Mouse (Mus musculus) embryonic facial prominence, embryonic 11.5 days (tissue): ENCODE results near the gene Nova2. TPM values are rescaled to one million over a fixed set of nuclear protein-coding genes. Genes with fewer than 3 reads are reported as not detected.
A peak's percentile ranks its signal among the peaks of the same experiment; 100 is the strongest.

Experiments
- ATAC-seq: fragments of 200-750 bp; cut with Nextera tagmentation; replicated peaks from 2 replicates; pipeline ENCODE4 v1.8.0; 2017; ENCODE audit warnings: low read depth; ENCODE audit not compliant: insufficient number of reproducible peaks, low FRiP score, low TSS enrichment
- DNase-seq: peaks from one replicate; pipeline ENCODE4 v3.0.0-alpha.2; 2015; ENCODE audit warnings: low spot score
- H3K27ac ChIP-seq: fragments of 300-500 bp; sonication (generic); replicated peaks from 2 replicates; pipeline ENCODE4 v1.5.1; 2014; ENCODE audit warnings: mild to moderate bottlenecking, low read depth, low read length, control low read depth
- H3K27me3 ChIP-seq: fragments of 300-500 bp; sonication (generic); 2 replicates; pipeline ENCODE4 v1.6.1; 2014; ENCODE audit warnings: mild to moderate bottlenecking, low read length, moderate library complexity, mixed read lengths; ENCODE audit not compliant: control insufficient read depth, insufficient read depth
- H3K36me3 ChIP-seq: fragments of 300-500 bp; sonication (generic); replicated peaks from 2 replicates; pipeline ENCODE4 v1.6.1; 2014; ENCODE audit warnings: low read depth, mild to moderate bottlenecking, low read length, moderate library complexity, mixed read lengths; ENCODE audit not compliant: control insufficient read depth, insufficient read depth
- H3K4me1 ChIP-seq: fragments of 300-500 bp; sonication (generic); 2 replicates; pipeline ENCODE4 v1.6.1; 2014; ENCODE audit warnings: low read length, mixed read lengths; ENCODE audit not compliant: control insufficient read depth, insufficient read depth
- H3K4me2 ChIP-seq: fragments of 300-500 bp; sonication (generic); 2 replicates; pipeline ENCODE4 v1.6.1; 2014; ENCODE audit warnings: low read depth, mild to moderate bottlenecking, control low read depth, low read length, moderate library complexity
- H3K4me3 ChIP-seq: fragments of 300-500 bp; sonication (generic); 2 replicates; pipeline ENCODE4 v1.5.1; 2014; ENCODE audit warnings: low read depth, low read length, control low read depth
- H3K9ac ChIP-seq: fragments of 300-500 bp; sonication (generic); replicated peaks from 2 replicates; pipeline ENCODE4 v1.6.1; 2014; ENCODE audit warnings: mild to moderate bottlenecking, control low read depth, low read length
- H3K9me3 ChIP-seq: fragments of 300-500 bp; sonication (generic); replicated peaks from 2 replicates; pipeline ENCODE4 v1.6.1; 2016; ENCODE audit warnings: mild to moderate bottlenecking, low read length, inconsistent platforms, mixed read lengths; ENCODE audit not compliant: control insufficient read depth
- WGBS: fragments of 180-500 bp; shearing (Covaris S2); extraction: QIAGEN DNeasy Blood & Tissue Kit; methylation state at CpG from one replicate; pipeline ENCODE4 v1.1.7; 2014; 5-methylcytosine and 5-hydroxymethylcytosine counted together
- polyA plus RNA-seq: library from polyadenylated mRNA; unstranded; fragments of >200 nt; fragmentation: Nextera tagmentation; extraction: Ambion mirVana; gene quantifications from 2 replicates; pipeline ENCODE4 v1.2.1, GENCODE M21; 2014

Gene Nova2
- polyA plus RNA-seq, 1 experiment from 2014 or later: 1.4 TPM

GRCm38 (mm10) chr7:19002848-19003498 is 77.3 kb downstream of the Nova2 start:
- Histone ChIP-seq H3K4me2 (peak overlapping the region; percentile 46), H3K27me3 (no peaks in the 10 kb centered on the region), H3K27ac (no peak overlapping the region), H3K4me1 (peaks cover 14% of the 10 kb centered on the region), H3K9me3 (no peaks in the 10 kb centered on the region), H3K36me3 (peaks cover 7% of the 10 kb centered on the region), H3K4me3 (peak overlapping the region; percentile 23), H3K9ac (peak overlapping the region; percentile 37)
- 2% methylated on average over 17 of the region's 17 CpGs for WGBS
- DNase-seq (peak; percentile 95), ATAC-seq (peak; percentile 20)

- Histone ChIP-seq H3K9me3 (no peaks in the 10 kb centered on the region), H3K4me1 (peaks cover 14% of the 10 kb centered on the region), H3K9ac (peak within 1 kb of the TSS; percentile 92), H3K4me3 (peak within 1 kb of the TSS; percentile 96), H3K36me3 (peaks cover 7% of the 10 kb centered on the region), H3K27me3 (no peaks in the 10 kb centered on the region), H3K4me2 (peak within 1 kb of the TSS; percentile 98), H3K27ac (peak within 1 kb of the TSS; percentile 88)
- ATAC-seq (peak; percentile 34), DNase-seq (peak; percentile 97)
- under 1% methylated on average over 82 of the region's 90 CpGs for WGBS
These were observed 78.4 kb downstream of the Nova2 start, which contains the start of gene Irf2bp1 for GRCm38 (mm10) chr7:19003902-19004630. TSS of gene Irf2bp1 (plus strand) at chr7:19004044.

GRCm38 (mm10) chr7:19004631-19005079 is 79.0 kb downstream of the Nova2 start:
- ATAC-seq: 0 out of 2 replicates have a peak, but pooled peaks have one; percentile 2
- Histone ChIP-seq H3K36me3 (peaks cover 7% of the 10 kb centered on the region), H3K4me3 (peak overlapping the region; percentile 96), H3K4me2 (peak overlapping the region; percentile 98), H3K9ac (peak overlapping the region; percentile 92), H3K4me1 (peaks cover 14% of the 10 kb centered on the region), H3K27ac (peak overlapping the region; percentile 88), H3K27me3 (no peaks in the 10 kb centered on the region), H3K9me3 (no peaks in the 10 kb centered on the region)
- no peak for DNase-seq
- WGBS: 7% methylated on average over 34 of the region's 34 CpGs

- Histone ChIP-seq H3K9me3 (no peaks in the 10 kb centered on the region), H3K9ac (peak overlapping the region; percentile 92; the same call in 1 of the 2 replicates), H3K27ac (no peak overlapping the region), H3K4me3 (peak overlapping the region; percentile 96), H3K4me1 (peaks cover 14% of the 10 kb centered on the region), H3K36me3 (peaks cover 7% of the 10 kb centered on the region), H3K4me2 (peak overlapping the region; percentile 98), H3K27me3 (no peaks in the 10 kb centered on the region)
- 80% methylated on average over 34 of the region's 34 CpGs for WGBS
- no peak for DNase-seq
- ATAC-seq: no peak
These were observed 79.9 kb downstream of the Nova2 start for GRCm38 (mm10) chr7:19005417-19006121.

- 8% methylated on average over 12 of the region's 12 CpGs for WGBS
- H3K27ac ChIP-seq: no peak overlapping the region
- no peak overlapping the region for H3K4me3 ChIP-seq
- peaks cover 7% of the 10 kb centered on the region for H3K36me3 ChIP-seq
- ATAC-seq (no peak), DNase-seq (peak; percentile 93)
- peaks cover 14% of the 10 kb centered on the region for H3K4me1 ChIP-seq
- H3K4me2 ChIP-seq: no peak overlapping the region; the same call in 1 of the 2 replicates
- H3K27me3 ChIP-seq: no peaks in the 10 kb centered on the region
- no peak overlapping the region for H3K9ac ChIP-seq
- H3K9me3 ChIP-seq: no peaks in the 10 kb centered on the region
These were observed 80.8 kb downstream of the Nova2 start for GRCm38 (mm10) chr7:19006476-19006875.

GRCm38 (mm10) chr7:19007026-19007977 is 81.6 kb downstream of the Nova2 start:
- Histone ChIP-seq H3K4me1 (peaks cover 17% of the 10 kb centered on the region), H3K36me3 (peaks cover 7% of the 10 kb centered on the region), H3K9me3 (no peaks in the 10 kb centered on the region), H3K4me2 (no peak overlapping the region), H3K4me3 (no peak overlapping the region), H3K9ac (no peak overlapping the region), H3K27ac (no peak overlapping the region), H3K27me3 (no peaks in the 10 kb centered on the region)
- no peak for DNase-seq
- 85% methylated on average over 13 of the region's 13 CpGs for WGBS
- no peak for ATAC-seq

GRCm38 (mm10) chr7:19010581-19010980 is 84.9 kb downstream of the Nova2 start:
- 85% methylated on average over 7 of the region's 7 CpGs for WGBS
- DNase-seq (no peak), ATAC-seq (no peak)
- H3K27ac ChIP-seq: no peak overlapping the region
- H3K36me3 ChIP-seq: peaks cover 5% of the 10 kb centered on the region
- H3K4me3 ChIP-seq: no peak overlapping the region
- no peak overlapping the region for H3K4me2 ChIP-seq
- peaks cover 10% of the 10 kb centered on the region for H3K4me1 ChIP-seq
- no peaks in the 10 kb centered on the region for H3K27me3 ChIP-seq
- no peak overlapping the region for H3K9ac ChIP-seq
- no peaks in the 10 kb centered on the region for H3K9me3 ChIP-seq
